Mouse (Mus musculus) lung, embryonic 14.5 days (tissue): ENCODE measurements around the gene Sema6c. TPM values are rescaled to one million over a fixed set of nuclear protein-coding genes. Genes with fewer than 3 reads are reported as not detected.

Experiments used
- ATAC-seq: fragments of 200-750 bp; cut with Nextera tagmentation; 2 replicates; pipeline ENCODE4 v1.8.0; 2017; ENCODE audit warnings: mild to moderate bottlenecking, moderate TSS enrichment, moderate library complexity; ENCODE audit not compliant: insufficient read depth
- DNase-seq: peaks from one replicate; pipeline ENCODE4 v3.0.0-alpha.2; 2015
- H3K27ac ChIP-seq: fragments of 300-500 bp; sonication (generic); 2 replicates; pipeline ENCODE4 v1.5.1; 2014; ENCODE audit warnings: low read depth, mild to moderate bottlenecking, moderate library complexity
- H3K27me3 ChIP-seq: fragments of 300-500 bp; sonication (generic); 2 replicates; pipeline ENCODE4 v1.6.1; 2014; ENCODE audit warnings: low read length, control low read depth; ENCODE audit not compliant: insufficient read depth
- H3K36me3 ChIP-seq: fragments of 300-500 bp; sonication (generic); 2 replicates; pipeline ENCODE4 v1.6.1; 2014; ENCODE audit warnings: control low read depth; ENCODE audit not compliant: insufficient read depth
- H3K4me1 ChIP-seq: fragments of 300-500 bp; sonication (generic); 2 replicates; pipeline ENCODE4 v1.6.1; 2014; ENCODE audit warnings: antibody characterized with exemption, control low read depth; ENCODE audit not compliant: insufficient read depth
- H3K4me2 ChIP-seq: fragments of 300-500 bp; sonication (generic); 2 replicates; pipeline ENCODE4 v1.6.1; 2014; ENCODE audit warnings: mild to moderate bottlenecking
- H3K4me3 ChIP-seq: fragments of 300-500 bp; sonication (generic); 2 replicates; pipeline ENCODE4 v1.5.1; 2014; ENCODE audit warnings: low read depth, low read length
- H3K9ac ChIP-seq: fragments of 300-500 bp; sonication (generic); 2 replicates; pipeline ENCODE4 v1.6.1; 2014
- H3K9me3 ChIP-seq: fragments of 300-500 bp; sonication (generic); 2 replicates; pipeline ENCODE4 v1.6.1; 2016; ENCODE audit warnings: low read depth, low read length, control low read depth
- CTCF ChIP-seq: IDR thresholded peaks from 2 replicates; pipeline ENCODE4 v1.5.1; 2016; ENCODE audit warnings: antibody characterized with exemption, low read depth
- WGBS: fragments of 180-500 bp; shearing (Covaris S2); extraction: QIAGEN DNeasy Blood & Tissue Kit; methylation state at CpG from one replicate; pipeline ENCODE4 v1.1.7; 2014; 5-methylcytosine and 5-hydroxymethylcytosine counted together
- polyA plus RNA-seq: library from polyadenylated mRNA; unstranded; fragments of >200 nt; fragmentation: Nextera tagmentation; extraction: Ambion mirVana; gene quantifications from 2 replicates; pipeline ENCODE4 v1.2.1, GENCODE M21; 2014

The Sema6c gene
- polyA plus RNA-seq, 1 experiment from 2014 or later, result 5.4 TPM

DNA sequence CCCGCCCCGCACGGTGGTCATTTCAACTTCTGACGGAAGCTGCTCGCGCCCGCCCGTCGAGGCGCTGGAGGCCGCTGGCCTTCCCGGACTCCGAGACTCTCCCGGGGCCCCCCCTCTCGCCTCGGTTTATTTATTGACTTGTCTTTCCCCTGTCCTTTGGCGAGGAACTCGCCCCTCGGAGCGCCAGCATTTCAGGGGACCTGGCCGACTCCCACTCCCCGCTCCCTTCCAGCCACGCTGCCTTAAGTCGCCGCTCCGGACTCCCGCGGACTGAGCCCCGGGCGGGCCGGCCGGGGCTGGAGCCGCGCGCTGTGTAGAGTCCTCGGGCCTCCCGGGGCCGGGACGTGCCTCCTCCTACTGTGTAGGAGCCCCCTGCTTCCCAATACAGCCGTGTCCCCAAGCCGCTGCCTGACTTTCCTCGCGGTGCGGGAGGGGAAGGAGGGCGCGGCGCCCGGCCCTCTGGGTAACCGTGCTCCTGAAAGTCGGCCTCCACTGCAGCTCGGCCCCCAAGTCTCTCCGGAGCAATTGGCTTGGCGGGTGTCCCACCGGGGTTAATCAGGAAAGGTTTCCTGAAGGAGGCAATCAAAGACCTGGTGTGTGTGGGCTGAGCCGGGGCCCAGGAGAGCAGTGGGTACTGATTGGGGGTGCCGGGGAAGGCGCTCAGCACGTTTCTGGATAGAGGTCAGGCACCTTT lies 13.1 kb downstream of the Sema6c start:
- H3K27me3 ChIP-seq, result peaks cover 27% of the 10 kb centered on the region
- H3K9ac ChIP-seq, result peak overlapping the region; percentile 40
- peak overlapping the region; percentile 35 for H3K4me3 ChIP-seq
- peak overlapping the region; percentile 65 for H3K4me2 ChIP-seq
- H3K9me3 ChIP-seq, result no peaks in the 10 kb centered on the region
- peak; percentile 61; the same call in 1 of the 2 replicates for ATAC-seq
- peak; percentile 61 for DNase-seq
- H3K4me1 ChIP-seq, result peaks cover 7% of the 10 kb centered on the region; the same call in 1 of the 2 replicates
- peaks cover 35% of the 10 kb centered on the region; the same call in 1 of the 2 replicates for H3K36me3 ChIP-seq
- TF ChIP-seq CTCF, result no peak
- H3K27ac ChIP-seq, result no peak overlapping the region
- WGBS, result 6% methylated on average over 58 of the region's 58 CpGs

DNA sequence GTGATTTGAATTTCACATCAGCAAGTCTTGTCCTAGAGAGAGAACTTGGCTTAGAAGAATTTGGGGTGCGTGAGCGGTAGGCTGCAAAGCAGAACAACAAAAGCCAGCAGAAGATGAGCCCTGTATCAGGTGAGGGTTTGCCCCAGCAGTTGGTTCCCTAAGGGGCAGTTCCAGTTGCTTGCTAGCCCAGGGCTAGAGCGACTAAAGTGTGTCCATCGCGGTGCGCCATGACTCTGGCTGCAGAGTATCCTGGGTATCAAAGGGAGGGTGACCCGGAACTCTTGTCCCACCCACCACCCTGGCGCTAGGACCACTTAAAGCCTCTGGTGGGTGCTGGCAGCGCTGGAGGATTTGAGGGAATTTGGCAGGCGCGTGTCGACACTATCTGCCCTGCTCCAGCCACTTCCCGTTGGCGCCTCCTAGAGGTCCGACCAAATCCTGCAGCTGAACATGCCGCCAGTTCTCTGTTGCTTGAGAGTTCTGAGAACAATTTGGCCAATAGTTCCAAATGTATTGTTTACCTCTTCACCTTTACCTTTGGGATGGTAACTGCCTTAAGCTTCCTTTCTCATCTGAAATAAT lies 13.8 kb downstream of the Sema6c start:
- Histone ChIP-seq H3K9ac (no peak overlapping the region), H3K27me3 (peaks cover 27% of the 10 kb centered on the region)
- ATAC-seq, result peak; percentile 50

DNA sequence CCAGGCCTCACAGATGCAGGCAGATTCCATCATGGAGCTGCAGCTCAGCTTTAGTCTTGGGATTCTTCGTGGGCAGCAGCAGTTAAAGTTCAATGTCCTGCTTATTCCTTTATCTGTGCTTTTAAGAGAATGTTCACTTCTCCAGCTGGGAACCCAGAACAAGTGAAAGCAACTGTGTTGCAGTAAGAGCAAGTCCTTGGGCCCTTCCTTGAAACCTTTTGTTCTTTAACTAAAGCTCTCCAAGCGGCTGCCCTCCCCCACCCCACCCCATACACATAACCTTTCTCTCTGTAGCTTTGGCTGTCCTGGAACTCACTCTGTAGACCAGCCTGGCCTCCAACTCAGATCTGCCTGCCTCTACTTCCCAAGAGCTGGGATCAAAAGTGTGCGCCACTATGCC lies 16.2 kb downstream of the Sema6c start:
- peaks cover 14% of the 10 kb centered on the region; the same call in 1 of the 2 replicates for H3K36me3 ChIP-seq
- ATAC-seq, result no peak
- H3K27ac ChIP-seq, result no peak overlapping the region
- no peaks in the 10 kb centered on the region for H3K9me3 ChIP-seq
- peaks cover 26% of the 10 kb centered on the region for H3K27me3 ChIP-seq
- H3K9ac ChIP-seq, result no peak overlapping the region
- peaks cover 7% of the 10 kb centered on the region; the same call in 1 of the 2 replicates for H3K4me1 ChIP-seq
- WGBS, result 70% methylated on average over 3 of the region's 3 CpGs
- no peak for TF ChIP-seq CTCF
- no peak overlapping the region for H3K4me3 ChIP-seq
- H3K4me2 ChIP-seq, result no peak overlapping the region
- no peak for DNase-seq

More for the DNA sequence above, 13.8 kb downstream of the Sema6c start:
- Histone ChIP-seq H3K4me3 (peak overlapping the region; percentile 35; the same call in 1 of the 2 replicates), H3K4me1 (peaks cover 7% of the 10 kb centered on the region; the same call in 1 of the 2 replicates), H3K36me3 (peaks cover 32% of the 10 kb centered on the region; the same call in 1 of the 2 replicates), H3K4me2 (peak overlapping the region; percentile 65), H3K9me3 (no peaks in the 10 kb centered on the region), H3K27ac (no peak overlapping the region)
- peak; percentile 94 for DNase-seq
- 5% methylated on average over 16 of the region's 16 CpGs for WGBS
- peak; percentile 94 for TF ChIP-seq CTCF

DNA sequence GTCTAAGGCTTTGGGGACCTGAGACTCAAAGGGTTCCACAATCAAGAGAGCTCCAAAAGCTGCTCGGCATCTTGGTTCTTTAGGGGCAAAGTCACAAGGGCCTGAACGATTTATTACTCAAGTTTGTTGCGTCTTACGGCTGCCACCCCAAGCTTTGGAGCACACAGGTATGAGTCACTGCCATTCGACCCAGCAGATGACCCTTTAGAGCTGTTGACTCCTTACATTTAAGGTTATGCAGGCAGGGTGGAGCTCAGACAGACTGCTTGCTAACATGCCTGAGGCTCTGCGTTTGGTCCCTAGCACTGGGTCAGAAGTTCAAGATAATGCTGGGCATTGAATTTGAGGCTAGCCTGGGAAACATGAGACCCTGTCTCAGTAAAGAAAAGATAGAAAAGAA lies 17.3 kb downstream of the Sema6c start:
- Histone ChIP-seq H3K4me3 (no peak overlapping the region), H3K27ac (no peak overlapping the region), H3K9ac (no peak overlapping the region), H3K4me1 (peaks cover 7% of the 10 kb centered on the region; the same call in 1 of the 2 replicates), H3K9me3 (no peaks in the 10 kb centered on the region), H3K4me2 (no peak overlapping the region), H3K27me3 (peaks cover 16% of the 10 kb centered on the region), H3K36me3 (peaks cover 4% of the 10 kb centered on the region; the same call in 1 of the 2 replicates)
- TF ChIP-seq CTCF, result no peak
- 63% methylated on average over 6 of the region's 6 CpGs for WGBS
- no peak for ATAC-seq
- DNase-seq, result no peak

DNA sequence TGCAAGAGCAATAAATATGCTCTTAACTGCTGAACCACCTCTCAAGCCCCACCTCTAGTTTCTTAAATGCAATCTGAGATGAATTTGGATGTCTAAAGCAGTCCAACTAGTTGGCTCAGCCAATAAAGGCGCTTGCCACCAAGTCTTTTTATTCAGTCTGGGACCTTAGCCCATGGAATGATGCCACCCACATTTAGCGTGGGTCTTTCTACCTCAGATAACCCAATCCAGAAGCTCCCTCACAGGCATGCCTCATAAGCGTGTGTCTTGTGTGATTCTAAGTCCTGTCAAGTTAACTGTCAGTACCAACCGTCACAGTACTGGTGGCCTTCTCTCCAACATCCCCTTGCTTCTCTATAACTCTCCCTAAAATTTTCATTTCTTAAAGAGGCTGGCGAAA lies 18.7 kb downstream of the Sema6c start:
- H3K9ac ChIP-seq, result no peak overlapping the region
- WGBS, result 76% methylated on average over 5 of the region's 5 CpGs
- TF ChIP-seq CTCF, result no peak
- no peak overlapping the region for H3K4me3 ChIP-seq
- H3K27ac ChIP-seq, result no peak overlapping the region
- no peak for ATAC-seq
- H3K4me1 ChIP-seq, result no peaks in the 10 kb centered on the region
- peaks cover 2% of the 10 kb centered on the region for H3K27me3 ChIP-seq
- peaks cover 12% of the 10 kb centered on the region; the same call in 1 of the 2 replicates for H3K36me3 ChIP-seq
- no peak for DNase-seq
- H3K4me2 ChIP-seq, result no peak overlapping the region
- no peaks in the 10 kb centered on the region for H3K9me3 ChIP-seq

DNA sequence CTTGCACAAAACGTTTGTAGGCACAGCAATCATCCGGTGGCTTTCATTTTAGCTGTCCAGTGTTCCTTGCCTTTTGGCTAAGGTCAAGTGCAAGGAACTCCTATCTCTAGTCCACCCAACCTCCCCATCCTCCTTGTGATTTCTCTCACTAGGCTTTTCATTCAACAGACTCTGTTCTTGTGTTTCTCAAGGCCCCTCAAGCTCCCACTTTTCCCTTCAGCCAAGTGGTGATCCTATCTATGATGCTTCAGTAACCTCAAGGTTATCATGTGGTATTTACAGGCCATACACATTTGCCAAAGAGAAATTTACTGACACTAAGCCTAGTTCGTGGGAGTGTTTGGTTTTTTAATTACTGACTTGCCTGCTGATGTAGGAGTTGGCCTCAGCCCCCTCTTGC lies 19.6 kb downstream of the Sema6c start:
- H3K27ac ChIP-seq, result no peak overlapping the region
- WGBS, result 63% methylated on average over 3 of the region's 3 CpGs
- no peak for ATAC-seq
- no peaks in the 10 kb centered on the region for H3K9me3 ChIP-seq
- H3K36me3 ChIP-seq, result peaks cover 19% of the 10 kb centered on the region; the same call in 1 of the 2 replicates
- no peak overlapping the region for H3K4me3 ChIP-seq
- H3K4me2 ChIP-seq, result no peak overlapping the region
- no peak for TF ChIP-seq CTCF
- no peak overlapping the region for H3K9ac ChIP-seq
- no peaks in the 10 kb centered on the region for H3K4me1 ChIP-seq
- DNase-seq, result no peak
- no peaks in the 10 kb centered on the region for H3K27me3 ChIP-seq

DNA sequence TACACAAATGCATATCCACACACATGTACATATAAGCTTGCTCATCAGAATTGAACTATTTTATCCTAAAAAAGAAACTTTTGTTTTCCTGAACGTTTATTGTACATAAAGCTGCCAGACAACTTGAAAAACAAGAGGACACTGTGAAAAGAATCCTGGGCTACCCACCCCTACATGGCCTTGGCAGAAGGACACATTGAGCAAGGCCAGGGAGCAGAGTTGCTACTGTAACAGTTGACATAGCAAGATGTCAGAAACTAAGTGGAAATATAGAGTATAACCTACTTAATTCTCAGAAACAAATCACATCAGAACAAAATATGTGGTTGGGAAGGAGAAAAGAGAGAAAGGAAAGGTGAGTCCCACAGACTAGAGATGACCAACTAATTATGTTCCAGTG lies 21.6 kb downstream of the Sema6c start:
- Histone ChIP-seq H3K4me1 (no peaks in the 10 kb centered on the region), H3K4me2 (no peak overlapping the region), H3K9ac (no peak overlapping the region), H3K4me3 (no peak overlapping the region), H3K27ac (no peak overlapping the region), H3K27me3 (no peaks in the 10 kb centered on the region), H3K36me3 (peaks cover 32% of the 10 kb centered on the region), H3K9me3 (no peaks in the 10 kb centered on the region)
- no peak for ATAC-seq
- TF ChIP-seq CTCF, result no peak
- DNase-seq, result no peak
- WGBS, result 62% methylated on average over 1 of the region's 1 CpGs
